19 mouse cellular contexts compared by ENCODE assay signal in the genomic region with DNA sequence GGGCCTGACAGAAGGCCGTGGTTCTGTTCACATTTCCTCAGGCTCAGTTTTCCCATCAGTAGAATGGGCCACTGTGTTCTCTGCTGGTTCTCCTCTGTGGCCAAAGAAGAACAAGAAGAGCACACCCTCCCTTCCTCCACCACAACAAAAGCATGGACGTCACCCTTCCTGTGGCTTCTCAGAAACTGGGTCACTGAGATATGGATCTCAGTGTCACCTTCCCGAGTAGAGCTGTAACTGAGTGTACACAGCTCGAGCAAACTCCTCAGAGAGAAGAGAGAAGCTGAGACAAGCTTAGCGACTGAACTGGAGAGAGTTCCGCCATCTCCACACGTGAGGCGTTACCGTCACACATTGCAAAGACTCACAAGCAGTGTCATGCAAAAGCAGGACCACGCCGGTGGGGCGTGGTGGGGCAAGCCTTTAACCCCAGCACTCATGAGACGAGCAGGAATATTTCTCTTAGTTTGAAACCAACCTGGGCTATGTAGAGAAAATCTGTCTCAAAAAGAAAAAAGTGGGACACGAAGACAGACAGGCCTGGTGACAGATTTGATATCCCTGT. TPM values are rescaled to one million over a fixed set of nuclear protein-coding genes. Genes with fewer than 3 reads are reported as not detected.
DNase-seq lines count a peak whose midpoint lies in the region; ATAC-seq and TF ChIP-seq lines count a peak whose summit lies in the region.
"Had no signal": no experiment of that assay in that cellular context is flagged by ENCODE, and none has a peak within 500 bp of the region (broad histone marks: within the 10 kb centered on the region; RNA-seq: fewer than 3 reads in every experiment).

No protein-coding gene starts in this region.

- no peaks in the 10 kb centered on the region for H3K79me2 ChIP-seq in heart, adult 2 months (replicated peaks; ENCODE audit: control insufficient read depth, insufficient read depth, low read length)

- peak overlapping the region; percentile 41; the same call in 1 of the 2 replicates for H3K27ac ChIP-seq in heart, adult 2 months
- H3K27ac ChIP-seq in liver, postnatal 0 days (ENCODE audit: low read depth), result no peak overlapping the region
- H3K27ac ChIP-seq: hindbrain, embryonic 14.5 days; neural tube, embryonic 12.5 days; stomach, embryonic 15.5 days had no signal

- ATAC-seq in megakaryocyte, adult 5-6 weeks (ENCODE audit: poor library complexity, severe bottlenecking), result peak; percentile 68
- ATAC-seq in liver, postnatal 0 days, result no peak
- ATAC-seq: intestine, postnatal 0 days; midbrain, embryonic 16.5 days had no signal

- H3K27me3 ChIP-seq in heart, adult 2 months (ENCODE audit: control insufficient read depth, insufficient read depth, low read length), result no peaks in the 10 kb centered on the region
- peaks cover 5% of the 10 kb centered on the region; the same call in 1 of the 2 replicates for H3K27me3 ChIP-seq in liver, postnatal 0 days (ENCODE audit: insufficient read depth, low read length)

- TF ChIP-seq POLR2A in heart, adult 2 months (IDR thresholded peaks at IDR 0.05; ENCODE audit: insufficient read depth, low read depth, low read length), result no peak

- H3K9me3 ChIP-seq in liver, postnatal 0 days (ENCODE audit: low read length), result no peaks in the 10 kb centered on the region
- H3K9me3 ChIP-seq: stomach, embryonic 15.5 days had no signal

- intact Hi-C loops in heart, adult 2 months (cut with DNase I), result no loop called here
- intact Hi-C loops in heart, postnatal 10 days (cut with DNase I), result no loop called here

- no peak overlapping the region for H3K4me2 ChIP-seq in liver, postnatal 0 days (ENCODE audit: low read depth, low read length)
- H3K4me2 ChIP-seq: hindbrain, embryonic 14.5 days; lung, embryonic 14.5 days; neural tube, embryonic 12.5 days; stomach, embryonic 15.5 days had no signal

- peaks cover 1% of the 10 kb centered on the region; the same call in 1 of the 2 replicates for H3K4me1 ChIP-seq in heart, adult 2 months (ENCODE audit: control insufficient read depth, insufficient read depth, low read length)
- no peaks in the 10 kb centered on the region for H3K4me1 ChIP-seq in liver, postnatal 0 days (ENCODE audit: insufficient read depth)
- H3K4me1 ChIP-seq: neural tube, embryonic 12.5 days; stomach, embryonic 15.5 days had no signal

- DNase-seq in heart, adult 2 months, result no peak
- DNase-seq in heart, postnatal 10 days, result no peak
- peak; percentile 86 for DNase-seq in 416B (ENCODE audit: low read depth)
- DNase-seq in R1 (ENCODE audit: low read depth, low spot score), result peak; percentile 57
- no peak for DNase-seq in gastrocnemius, adult 8-10 months (ENCODE audit: low spot score in 2 of 2)
- no peak for DNase-seq in adrenal gland, adult 2 months
- DNase-seq in liver, postnatal 0 days, result no peak
- DNase-seq: adrenal gland, postnatal 36 days; cerebellum, postnatal 10 days; gastrocnemius, postnatal 25 days; liver; lung, embryonic 14.5 days had no signal

- TF ChIP-seq CTCF in heart, adult 2 months (IDR thresholded peaks at IDR 0.05), result no peak
- no peak for TF ChIP-seq CTCF in liver, postnatal 0 days (IDR thresholded peaks at IDR 0.05; ENCODE audit: low read depth)

- 55% methylated on average over 14 of the region's 14 CpGs for WGBS in heart, adult 2 months
- 69% methylated on average over 14 of the region's 14 CpGs for WGBS in liver, postnatal 0 days (ENCODE audit: insufficient replicate concordance)

- TF ChIP-seq EP300 in heart, adult 2 months (IDR thresholded peaks at IDR 0.05; ENCODE audit: insufficient read depth, low read depth, low read length), result peak; percentile 51; the same call in 1 of the 2 replicates
- TF ChIP-seq EP300 in liver, postnatal 0 days (IDR thresholded peaks at IDR 0.05; ENCODE audit: low read depth), result no peak

- no peak overlapping the region for H3K4me3 ChIP-seq in heart, adult 2 months
- no peak overlapping the region for H3K4me3 ChIP-seq in liver, postnatal 0 days (ENCODE audit: low read depth, low read length)
- H3K4me3 ChIP-seq: neural tube, embryonic 12.5 days; stomach, embryonic 15.5 days had no signal

- H3K9ac ChIP-seq in heart, adult 2 months (ENCODE audit: low read depth, low read length), result no peak overlapping the region
- no peak overlapping the region for H3K9ac ChIP-seq in liver, postnatal 0 days (replicated peaks)
- H3K9ac ChIP-seq: hindbrain, embryonic 14.5 days; lung, embryonic 14.5 days; neural tube, embryonic 12.5 days; stomach, embryonic 15.5 days had no signal

- no peaks in the 10 kb centered on the region for H3K36me3 ChIP-seq in heart, adult 2 months (ENCODE audit: control insufficient read depth, insufficient read depth, low read length)
- peaks cover 8% of the 10 kb centered on the region for H3K36me3 ChIP-seq in liver, postnatal 0 days (replicated peaks; ENCODE audit: insufficient read depth, low read length)
- H3K36me3 ChIP-seq: neural tube, embryonic 12.5 days; stomach, embryonic 15.5 days had no signal

RNA-seq across cellular contexts. Expression of gene S1pr4, which starts 10.4 kb away (rescaled TPM):
- 1 to 10 TPM in 1 of 2 experiments, under 1 TPM in 1; 0.81 to 1.1 TPM for total RNA-seq in heart, adult 2 months (2021)
- polyA plus RNA-seq in heart, adult 2 months (2012; rRNA removed), result 2.0 and 3.1 TPM in 2 replicates
- under 1 TPM; 0.86 to 0.87 TPM for total RNA-seq in heart, postnatal 10 days (2021)
- 22.8 and 23.9 TPM in 2 replicates for total RNA-seq in megakaryocyte, adult 5-6 weeks (2015)
- 28.1 and 29.3 TPM in 2 replicates for total RNA-seq in megakaryocyte, adult 5-6 weeks (2017)
- 1 to 10 TPM in 1 of 4 experiments, under 1 TPM in 3; 0.27 to 1.0 (median 0.59) TPM for total RNA-seq in gastrocnemius, adult 8-10 months (2022)
- total RNA-seq in adrenal gland, adult 2 months (2021), result 1 to 10 TPM in 1 of 2 experiments, under 1 TPM in 1; 0.98 to 1.6 TPM
- 3.5 and 3.6 TPM in 2 replicates for polyA plus RNA-seq in adrenal gland, adult 2 months (2012; rRNA removed)
- polyA plus RNA-seq in liver, postnatal 0 days (2015; fragmentation: Nextera tagmentation; extraction: Ambion mirVana), result 6.3 and 7.4 TPM in 2 replicates

RNA-seq across cellular contexts. Expression of gene Gna15, which starts 13.7 kb away (rescaled TPM):
- total RNA-seq in heart, adult 2 months (2021), result 1 to 10 TPM; 1.1 to 1.5 TPM
- 1.1 and 1.2 TPM in 2 replicates for polyA plus RNA-seq in heart, adult 2 months (2012; rRNA removed)
- under 1 TPM; 0.60 to 0.74 TPM for total RNA-seq in heart, postnatal 10 days (2021)
- 34.3 and 35.9 TPM in 2 replicates for total RNA-seq in megakaryocyte, adult 5-6 weeks (2015)
- 31.5 and 42.4 TPM in 2 replicates for total RNA-seq in megakaryocyte, adult 5-6 weeks (2017)
- under 1 TPM; 0.19 to 0.80 (median 0.24) TPM for total RNA-seq in gastrocnemius, adult 8-10 months (2022)
- total RNA-seq in adrenal gland, adult 2 months (2021), result 1 to 10 TPM; 1.1 to 2.2 TPM
- polyA plus RNA-seq in adrenal gland, adult 2 months (2012; rRNA removed), result 1.4 and 1.9 TPM in 2 replicates
- 4.0 and 4.4 TPM in 2 replicates for polyA plus RNA-seq in liver, postnatal 0 days (2015; fragmentation: Nextera tagmentation; extraction: Ambion mirVana)

RNA-seq across cellular contexts. Expression of gene Ncln, which starts 14.1 kb away (rescaled TPM):
- total RNA-seq in heart, adult 2 months (2021), result 10 to 100 TPM; 68.6 to 74.2 TPM
- 107 and 116 TPM in 2 replicates for polyA plus RNA-seq in heart, adult 2 months (2012; rRNA removed)
- 10 to 100 TPM; 64.0 to 65.0 TPM for total RNA-seq in heart, postnatal 10 days (2021)
- total RNA-seq in megakaryocyte, adult 5-6 weeks (2015), result 55.8 and 62.8 TPM in 2 replicates
- total RNA-seq in megakaryocyte, adult 5-6 weeks (2017), result 72.4 and 76.3 TPM in 2 replicates
- 10 to 100 TPM; 41.6 to 49.3 (median 43.1) TPM for total RNA-seq in gastrocnemius, adult 8-10 months (2022)
- total RNA-seq in adrenal gland, adult 2 months (2021), result 100 to 1,000 TPM; 111 to 123 TPM
- 562 and 856 TPM in 2 replicates for polyA plus RNA-seq in adrenal gland, adult 2 months (2012; rRNA removed)
- 29.2 and 30.6 TPM in 2 replicates for polyA plus RNA-seq in liver, postnatal 0 days (2015; fragmentation: Nextera tagmentation; extraction: Ambion mirVana)

RNA-seq across cellular contexts. Expression of gene Celf5, which starts 27.8 kb away (rescaled TPM):
- under 1 TPM in 1 of 2 experiments, not detected in 1; 0.16 TPM for total RNA-seq in heart, adult 2 months (2021)
- 0.39 and 0.73 TPM in 2 replicates for polyA plus RNA-seq in heart, adult 2 months (2012; rRNA removed)
- under 1 TPM; 0.32 to 0.48 TPM for total RNA-seq in heart, postnatal 10 days (2021)
- not detected in 2 replicates for total RNA-seq in megakaryocyte, adult 5-6 weeks (2015)
- total RNA-seq in megakaryocyte, adult 5-6 weeks (2017), result 0.24 TPM in 1 of 2 replicates, not detected in the other
- under 1 TPM in 2 of 4 experiments, not detected in 2; 0.05 to 0.31 TPM for total RNA-seq in gastrocnemius, adult 8-10 months (2022)
- under 1 TPM; 0.55 to 0.78 TPM for total RNA-seq in adrenal gland, adult 2 months (2021)
- 1.4 and 2.2 TPM in 2 replicates for polyA plus RNA-seq in adrenal gland, adult 2 months (2012; rRNA removed)
- polyA plus RNA-seq in liver, postnatal 0 days (2015; fragmentation: Nextera tagmentation; extraction: Ambion mirVana), result not detected in 2 replicates
- total RNA-seq: megakaryocyte-erythroid progenitor cell, adult 5-6 weeks had no signal

RNA-seq across cellular contexts. Expression of gene Gna11, which starts 34.7 kb away (rescaled TPM):
- total RNA-seq in heart, adult 2 months (2021), result 10 to 100 TPM; 46.6 to 53.5 TPM
- polyA plus RNA-seq in heart, adult 2 months (2012; rRNA removed), result 68.0 and 81.9 TPM in 2 replicates
- 10 to 100 TPM; 59.2 to 60.6 TPM for total RNA-seq in heart, postnatal 10 days (2021)
- total RNA-seq in megakaryocyte, adult 5-6 weeks (2015), result 4.9 and 7.8 TPM in 2 replicates
- 7.1 and 8.1 TPM in 2 replicates for total RNA-seq in megakaryocyte, adult 5-6 weeks (2017)
- total RNA-seq in gastrocnemius, adult 8-10 months (2022), result 10 to 100 TPM; 26.2 to 30.7 (median 28.4) TPM
- total RNA-seq in adrenal gland, adult 2 months (2021), result 10 to 100 TPM; 76.6 to 86.0 TPM
- polyA plus RNA-seq in adrenal gland, adult 2 months (2012; rRNA removed), result 122 and 124 TPM in 2 replicates
- polyA plus RNA-seq in liver, postnatal 0 days (2015; fragmentation: Nextera tagmentation; extraction: Ambion mirVana), result 18.3 and 19.2 TPM in 2 replicates

Comparison
In these comparisons a context has a peak if more than half of its experiments do, and no peak if none do; other contexts are left out.
1. DNase-seq: peak in 416B (single experiment) and R1 (single experiment); none in heart, adult 2 months (0 of 2), heart, postnatal 10 days (0 of 2), gastrocnemius, adult 8-10 months (0 of 2), adrenal gland, adult 2 months (single experiment) and liver, postnatal 0 days (single experiment).
2. RNA of gene S1pr4, which starts 10.4 kb away (total RNA-seq): 22.8 to 29.3 TPM in megakaryocyte, adult 5-6 weeks; 0.98 to 1.6 TPM in adrenal gland, adult 2 months, 0.81 to 1.1 TPM in heart, adult 2 months, 0.86 to 0.87 TPM in heart, postnatal 10 days and 0.27 to 1.0 TPM in gastrocnemius, adult 8-10 months; every median in the first group is over 4 times any median in the second.
3. RNA of gene Gna15, which starts 13.7 kb away (total RNA-seq): 31.5 to 42.4 TPM in megakaryocyte, adult 5-6 weeks; 1.1 to 2.2 TPM in adrenal gland, adult 2 months, 1.1 to 1.5 TPM in heart, adult 2 months, 0.60 to 0.74 TPM in heart, postnatal 10 days and 0.19 to 0.80 TPM in gastrocnemius, adult 8-10 months; every median in the first group is over 10 times any median in the second.